Mouse (Mus musculus) urinary bladder, adult 2 months (tissue): Measurements from ENCODE around the gene Adm2. TPM values are rescaled to one million over a fixed set of nuclear protein-coding genes. Genes with fewer than 3 reads are reported as not detected.

ENCODE experiments used
- DNase-seq: peaks from one replicate; pipeline ENCODE4 v3.0.0; 2022; ENCODE audit warnings: low spot score
- polyA plus RNA-seq: library from polyadenylated mRNA; depleted of rRNA; stranded (reverse); fragments of >200 nt; gene quantifications from 2 replicates; pipeline ENCODE4 v1.2.3, GENCODE M21; 2012; rRNA removed

Adm2 gene
- not detected in 2 replicates for polyA plus RNA-seq

GRCm38 (mm10) chr15:89322670-89323522 is at the start of gene Adm2:
TSS of gene Adm2 (plus strand) at chr15:89322720.
- no peak for DNase-seq

- no peak for DNase-seq
Observed at GRCm38 (mm10) chr15:89275497-89275896, 47.0 kb upstream of the Adm2 start.

DNA sequence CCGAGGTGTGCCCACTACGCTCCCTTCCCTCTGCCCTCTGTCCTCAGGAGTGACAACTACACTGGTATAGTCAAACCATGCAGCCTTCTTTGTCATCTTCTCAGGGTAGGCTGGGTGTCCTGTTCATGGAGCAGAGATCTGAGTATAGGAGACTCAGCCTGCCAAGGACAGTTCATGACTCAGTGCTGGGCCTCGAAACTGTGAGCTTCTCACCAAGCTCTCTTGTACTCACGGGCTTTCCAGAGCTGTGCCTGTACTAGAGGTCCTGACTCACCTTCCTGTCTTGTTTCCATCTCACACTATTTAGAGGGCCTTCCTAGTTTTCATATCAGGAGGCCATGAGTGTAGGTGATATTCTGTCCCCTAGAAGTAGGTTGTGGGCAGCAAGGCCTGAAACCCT is 45.2 kb upstream of the Adm2 start:
- DNase-seq, result no peak

DNA sequence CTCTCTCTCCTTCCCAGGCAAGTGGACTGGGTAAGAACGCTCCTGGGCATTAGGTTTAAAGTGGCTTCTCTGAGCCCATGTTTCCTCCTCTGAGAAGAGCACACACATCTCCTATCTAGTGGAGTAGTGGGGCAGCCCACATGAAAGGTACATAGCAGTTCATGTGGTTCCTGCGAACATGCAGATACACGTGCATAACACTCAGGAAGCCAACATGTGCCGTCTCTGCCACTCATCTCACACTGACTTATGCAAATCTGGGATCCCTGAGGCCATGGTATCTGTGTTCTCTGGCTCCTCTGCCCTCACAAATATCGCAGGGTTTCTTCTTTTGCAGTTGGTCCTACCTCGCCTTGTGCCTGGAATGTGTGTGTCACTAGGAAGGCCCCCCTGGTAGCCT is 40.0 kb upstream of the Adm2 start:
- no peak for DNase-seq

GRCm38 (mm10) chr15:89284094-89284493 is 38.4 kb upstream of the Adm2 start:
- no peak for DNase-seq

GRCm38 (mm10) chr15:89285004-89285403 is 37.5 kb upstream of the Adm2 start:
- no peak for DNase-seq

- DNase-seq, result no peak
Observed at GRCm38 (mm10) chr15:89285478-89285877, 37.0 kb upstream of the Adm2 start.

- DNase-seq, result no peak
Observed at GRCm38 (mm10) chr15:89286114-89286513, 36.4 kb upstream of the Adm2 start.

DNA sequence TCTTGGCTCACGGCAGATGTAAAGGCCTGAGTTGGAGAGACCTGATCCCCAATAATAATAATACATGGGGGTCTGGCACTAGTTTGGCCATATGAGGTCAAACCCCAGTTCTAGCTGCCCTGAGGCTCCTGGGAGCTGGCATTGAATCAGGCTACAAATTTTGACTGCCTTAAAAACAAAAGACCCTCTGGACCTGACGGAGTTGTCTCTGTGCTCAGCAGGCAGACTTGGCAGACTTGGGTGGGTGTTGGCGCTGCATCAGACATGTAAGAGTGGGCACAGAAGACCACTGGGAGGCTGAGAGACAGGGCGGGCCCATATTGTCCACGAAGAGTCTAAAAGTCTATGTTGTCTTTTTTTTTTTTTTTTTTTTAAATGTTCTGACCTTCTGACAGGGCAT is 35.9 kb upstream of the Adm2 start:
- DNase-seq, result no peak

DNA sequence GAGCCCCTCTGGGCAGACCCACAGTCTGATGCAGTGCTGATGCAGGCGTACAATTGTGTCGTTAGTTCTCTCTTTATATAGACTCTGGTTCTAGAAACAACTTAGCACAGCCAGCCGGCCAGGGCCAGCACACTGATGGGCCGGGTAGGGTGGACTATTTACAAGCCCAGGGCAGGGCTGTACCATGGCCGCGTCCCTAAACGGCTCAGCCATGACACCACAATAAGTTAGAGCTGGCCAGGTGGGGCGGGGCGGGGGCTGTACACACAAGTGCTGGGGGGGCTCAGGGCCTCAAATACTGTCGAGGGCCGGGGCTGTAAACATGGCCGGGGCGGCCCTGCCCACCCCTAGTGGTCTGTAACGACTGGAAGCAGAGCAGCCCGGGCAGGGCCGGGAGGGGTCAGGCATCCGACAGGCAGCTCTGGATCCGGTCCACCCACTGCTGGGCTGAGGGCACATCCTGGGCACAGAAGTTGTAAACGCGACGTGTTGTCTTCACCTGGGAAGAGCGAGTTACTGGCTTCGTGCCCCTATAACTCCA is 34.2 kb upstream of the Adm2 start:
- DNase-seq, result no peak

DNA sequence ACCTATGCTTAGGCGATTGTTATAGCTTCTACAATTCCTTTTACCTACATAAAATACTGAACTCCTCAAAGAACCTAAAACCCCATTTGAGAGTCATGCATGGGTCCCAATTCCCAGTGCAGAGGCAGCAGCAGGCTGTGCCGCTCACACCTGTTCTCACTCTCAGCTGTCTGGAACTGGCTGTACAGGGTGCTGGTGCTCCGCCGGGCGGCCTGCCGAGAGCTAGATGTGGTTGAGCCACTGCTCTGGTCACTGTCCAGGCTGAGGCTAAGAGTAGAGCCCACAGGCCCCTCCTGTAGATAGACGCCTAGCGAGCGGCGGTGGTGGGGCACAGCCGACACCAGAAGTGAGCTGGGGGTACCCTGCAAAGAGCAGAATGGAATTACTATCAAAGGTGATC is 33.1 kb upstream of the Adm2 start:
- DNase-seq, result no peak

GRCm38 (mm10) chr15:89291521-89291920 is 31.0 kb upstream of the Adm2 start:
- no peak for DNase-seq

- DNase-seq, result no peak
Observed at GRCm38 (mm10) chr15:89292795-89293194, 29.7 kb upstream of the Adm2 start.

DNA sequence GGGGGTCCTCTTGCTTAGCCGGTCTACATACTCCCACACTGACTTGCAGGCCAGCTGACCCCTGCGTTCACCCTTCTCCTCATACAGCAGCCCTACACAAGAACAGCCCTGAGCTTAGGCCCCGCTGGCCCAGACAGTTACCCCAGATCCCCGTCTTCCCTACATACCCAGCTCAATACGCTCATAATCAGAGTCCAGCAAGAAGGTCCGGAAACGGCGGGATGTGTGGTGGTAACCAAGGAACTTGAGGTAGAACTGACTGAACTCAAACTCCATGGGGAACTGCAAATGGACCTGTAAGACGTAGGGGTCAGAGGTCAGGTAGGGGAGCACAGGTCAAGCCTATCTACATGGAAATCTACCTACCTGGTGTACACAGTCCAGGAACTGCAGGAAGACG is 28.7 kb upstream of the Adm2 start:
- no peak for DNase-seq

DNA sequence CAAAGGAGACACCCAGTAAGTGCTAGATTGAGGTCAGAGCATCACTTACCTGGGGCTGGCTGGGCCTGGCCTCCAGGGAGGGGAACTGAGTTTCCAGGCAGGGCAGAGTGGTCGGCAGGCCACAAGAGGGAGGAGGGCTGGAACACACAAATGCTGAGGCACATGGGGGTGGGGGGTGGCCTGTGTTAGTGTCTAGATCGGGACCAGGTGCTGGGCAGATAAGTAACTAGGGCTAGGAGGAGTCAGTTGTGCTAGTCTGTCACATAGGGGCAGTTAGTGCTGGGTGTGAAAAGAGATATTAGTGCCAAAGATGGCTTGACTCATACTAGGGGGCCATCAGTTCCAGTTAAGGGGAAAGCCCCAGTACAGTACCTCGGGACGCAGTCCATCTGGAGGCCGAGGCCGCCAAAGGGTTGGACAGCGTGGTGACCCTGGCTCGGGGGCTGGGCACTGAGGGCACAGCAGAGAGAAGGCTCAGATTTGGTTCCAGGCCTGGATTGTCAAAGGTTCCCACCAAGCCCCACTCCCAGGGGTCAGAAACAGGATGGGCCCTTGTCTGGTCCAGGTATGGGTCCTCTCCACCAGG is 26.8 kb upstream of the Adm2 start:
- DNase-seq, result no peak

DNA sequence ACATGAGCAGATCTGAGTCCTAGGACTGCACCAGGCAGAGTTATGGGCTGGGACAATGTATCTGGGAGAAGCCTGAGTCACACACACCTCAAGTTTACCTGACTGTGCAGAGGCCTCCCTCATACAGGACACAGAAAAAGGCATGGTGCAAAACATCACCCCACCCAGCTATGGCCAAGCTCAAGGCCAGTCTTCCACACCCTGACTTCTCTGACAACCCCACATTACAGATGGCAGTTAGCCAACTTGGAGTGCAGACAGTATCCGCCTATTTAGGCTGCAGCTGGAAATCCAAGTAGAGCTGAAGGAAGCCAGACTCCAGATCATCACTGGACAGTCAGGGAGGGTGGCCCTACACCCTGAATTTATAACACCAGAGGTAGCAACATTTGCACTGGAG is 26.1 kb upstream of the Adm2 start:
- no peak for DNase-seq

DNA sequence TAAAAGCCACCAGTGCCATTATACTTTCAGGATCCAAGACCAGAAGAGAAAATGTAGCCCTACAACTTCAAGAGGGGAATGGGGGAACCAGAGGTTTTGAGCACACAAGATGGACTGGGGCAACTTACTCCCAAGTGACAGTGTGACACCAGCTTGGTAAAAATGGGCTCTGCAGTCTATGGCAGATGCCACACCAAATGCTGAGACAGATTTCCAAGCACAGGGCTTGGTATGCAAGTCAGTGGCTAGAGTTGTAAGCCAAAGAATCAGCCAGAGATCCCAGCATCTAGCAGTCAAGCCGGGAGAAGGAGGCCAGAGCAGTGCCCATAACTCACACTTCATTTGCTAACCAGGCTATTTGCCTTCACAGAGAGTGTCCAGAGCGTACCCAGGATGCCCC is 24.8 kb upstream of the Adm2 start:
- no peak for DNase-seq

DNA sequence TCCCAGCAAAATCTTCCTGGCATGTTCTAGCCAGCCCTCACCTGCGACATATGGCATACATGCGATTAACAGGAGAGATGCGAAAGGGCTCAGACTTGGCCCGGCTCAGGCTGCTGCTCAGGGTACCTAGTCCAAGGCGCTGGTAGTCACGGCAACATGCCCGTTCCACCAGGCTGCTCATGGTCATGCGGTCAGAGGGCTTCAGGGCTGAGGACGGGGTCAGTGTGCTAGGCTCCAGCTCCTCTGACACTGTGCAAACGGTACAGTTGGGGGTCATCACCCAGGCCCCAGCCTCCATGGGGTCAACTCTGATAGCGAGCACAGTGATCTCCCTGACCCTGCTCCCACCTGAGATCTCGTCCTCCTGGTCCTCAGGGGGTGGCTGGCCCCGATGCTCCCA is 22.3 kb upstream of the Adm2 start:
- no peak for DNase-seq

- no peak for DNase-seq
Observed at GRCm38 (mm10) chr15:89300600-89300999, 21.9 kb upstream of the Adm2 start.

DNA sequence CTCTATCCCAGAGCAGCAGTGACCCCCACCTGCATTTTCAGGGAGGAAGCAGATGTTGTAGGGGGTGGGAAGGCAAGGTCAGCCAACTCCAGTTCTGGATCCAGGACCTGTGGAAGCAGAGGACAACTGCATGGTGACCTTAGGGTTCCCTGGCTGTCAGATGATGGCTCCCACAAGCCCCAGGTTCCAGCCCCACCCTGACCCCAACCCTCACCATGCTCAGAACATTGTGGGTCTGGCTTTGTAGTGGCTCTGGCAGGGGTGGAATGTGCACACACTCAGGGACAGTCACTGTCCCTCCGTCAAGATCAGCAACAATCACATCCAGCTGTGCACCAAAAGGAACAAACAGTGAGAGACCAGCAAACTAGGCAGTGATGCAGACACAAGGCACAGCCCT is 16.6 kb upstream of the Adm2 start:
- no peak for DNase-seq

GRCm38 (mm10) chr15:89307461-89307860 is 15.1 kb upstream of the Adm2 start:
- DNase-seq, result no peak

DNA sequence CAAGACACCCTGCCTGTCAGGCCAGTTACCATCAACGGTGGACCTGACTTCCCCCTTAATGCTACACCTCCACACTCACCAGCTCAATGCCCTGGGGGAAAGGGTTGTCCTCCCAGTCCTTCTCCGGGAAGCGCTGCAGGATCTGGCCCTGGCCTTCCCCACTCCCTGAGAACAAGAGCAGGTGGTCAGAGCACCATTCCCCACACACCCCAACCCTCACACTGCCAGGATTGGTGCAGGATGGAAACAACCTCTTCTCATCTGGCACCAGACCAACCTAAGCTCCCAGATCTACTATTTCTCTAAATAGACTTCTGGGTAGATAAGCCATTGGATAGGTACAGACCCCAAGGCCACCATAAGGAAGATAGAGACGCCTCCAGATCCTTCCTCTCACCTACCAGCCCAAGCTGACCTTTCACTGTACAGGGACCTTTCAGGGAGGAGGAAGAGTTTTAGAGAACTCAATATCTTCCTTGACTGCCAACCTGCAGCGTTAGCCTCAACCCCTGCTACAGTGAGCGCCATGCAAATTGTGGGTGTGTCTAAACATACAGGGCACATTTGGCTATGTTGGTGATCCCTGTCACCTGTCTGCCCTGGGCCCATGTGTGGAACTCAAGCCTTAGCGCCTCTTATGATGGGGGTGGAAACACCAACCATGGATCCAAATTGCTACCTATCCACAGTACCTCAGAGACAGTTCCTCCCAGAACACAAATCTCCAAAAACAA is 13.9 kb upstream of the Adm2 start:
- DNase-seq, result no peak
